Mouse (Mus musculus): ENCODE data around the gene Kank1.
A peak's percentile ranks its signal among the peaks of the same experiment; 100 is the strongest.

The Kank1 gene

DNA sequence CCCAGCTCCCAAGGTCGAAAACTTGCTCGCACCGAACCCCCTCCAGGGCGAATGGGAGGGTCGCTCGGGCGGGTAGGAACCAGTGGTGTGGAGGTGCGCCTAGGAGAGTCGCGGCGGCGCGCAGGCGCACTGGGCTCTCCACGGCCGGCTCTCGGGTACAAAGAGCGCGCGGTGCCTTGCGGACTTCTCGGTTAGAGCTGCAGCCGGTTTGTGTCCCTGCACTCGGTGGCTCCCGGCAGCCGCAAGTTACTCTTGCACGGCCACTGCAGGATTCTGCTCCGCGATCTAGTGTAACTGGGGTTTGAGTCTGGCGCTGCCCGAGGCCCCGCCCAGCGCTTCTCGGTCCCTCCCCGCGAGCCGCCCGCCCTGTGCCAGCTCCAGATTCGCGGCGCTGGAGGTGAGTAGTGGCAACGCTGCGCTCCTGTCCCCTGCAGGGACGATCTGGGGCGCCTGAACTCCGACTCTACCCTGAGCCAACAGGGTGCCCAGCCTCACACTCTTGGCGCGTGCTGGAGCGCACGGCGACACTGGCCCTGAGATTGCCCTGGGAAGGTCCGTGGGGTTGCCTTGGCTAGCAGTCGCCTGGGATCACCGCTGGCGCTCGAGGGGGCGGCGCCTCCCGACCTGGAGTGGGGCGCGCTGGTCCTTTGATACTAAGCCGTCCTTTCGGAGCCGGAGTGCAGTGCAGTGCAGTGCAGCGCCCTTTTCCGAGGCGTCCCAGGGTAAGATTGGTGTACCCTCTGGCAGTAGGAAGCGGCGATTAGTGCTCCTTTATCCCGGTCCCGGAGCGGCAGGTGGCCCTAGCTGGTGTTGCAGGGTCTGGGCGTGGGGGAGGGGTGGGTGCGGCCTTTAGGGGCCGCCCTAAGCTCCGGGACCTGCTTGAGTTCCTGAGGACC, at the start of gene Kank1:
Kank1 (plus strand) TSS at position 380 of the 896 bp plus-strand sequence.
- DNase-seq, result peak; percentile 87

DNA sequence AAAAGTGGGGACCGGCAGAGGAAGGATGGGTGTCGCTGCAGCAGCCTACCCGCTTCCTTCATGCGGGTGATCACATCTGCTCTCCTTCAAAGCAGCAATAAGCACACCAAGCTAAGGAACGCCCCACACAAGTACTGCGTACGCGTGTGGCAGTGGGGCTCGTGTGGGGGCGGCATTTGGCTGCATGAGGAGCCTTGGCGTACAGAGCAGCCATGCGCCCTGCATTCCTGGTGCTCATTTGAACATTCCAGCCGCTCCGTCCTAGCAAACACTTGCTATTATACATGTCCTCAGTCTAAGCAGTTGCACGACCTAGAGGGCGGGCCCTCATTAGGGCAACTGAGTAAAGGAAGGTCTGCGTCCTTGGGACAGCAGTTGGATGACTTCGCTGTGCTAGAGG, 49.1 kb upstream of the Kank1 start:
- DNase-seq, result no peak

DNA sequence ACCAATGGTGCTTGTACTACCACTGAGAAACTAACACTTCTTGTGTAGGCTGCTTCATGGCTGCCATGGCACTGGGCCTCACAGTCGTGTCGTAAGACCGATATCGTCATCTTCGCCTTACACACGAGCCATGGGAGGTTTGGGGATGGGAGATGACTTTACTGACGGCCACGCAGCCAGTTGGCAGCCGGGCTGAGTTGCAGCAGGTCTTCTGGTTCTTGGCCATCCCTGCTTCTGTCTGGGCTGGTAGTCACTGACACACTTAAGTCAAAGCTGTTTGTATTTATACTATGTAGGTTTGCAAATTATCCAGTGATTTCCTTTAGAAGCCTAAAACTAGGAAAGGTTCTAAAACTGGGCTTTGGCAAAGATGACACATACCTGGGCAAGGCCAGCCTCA, 43.0 kb upstream of the Kank1 start:
- no peak for DNase-seq

DNA sequence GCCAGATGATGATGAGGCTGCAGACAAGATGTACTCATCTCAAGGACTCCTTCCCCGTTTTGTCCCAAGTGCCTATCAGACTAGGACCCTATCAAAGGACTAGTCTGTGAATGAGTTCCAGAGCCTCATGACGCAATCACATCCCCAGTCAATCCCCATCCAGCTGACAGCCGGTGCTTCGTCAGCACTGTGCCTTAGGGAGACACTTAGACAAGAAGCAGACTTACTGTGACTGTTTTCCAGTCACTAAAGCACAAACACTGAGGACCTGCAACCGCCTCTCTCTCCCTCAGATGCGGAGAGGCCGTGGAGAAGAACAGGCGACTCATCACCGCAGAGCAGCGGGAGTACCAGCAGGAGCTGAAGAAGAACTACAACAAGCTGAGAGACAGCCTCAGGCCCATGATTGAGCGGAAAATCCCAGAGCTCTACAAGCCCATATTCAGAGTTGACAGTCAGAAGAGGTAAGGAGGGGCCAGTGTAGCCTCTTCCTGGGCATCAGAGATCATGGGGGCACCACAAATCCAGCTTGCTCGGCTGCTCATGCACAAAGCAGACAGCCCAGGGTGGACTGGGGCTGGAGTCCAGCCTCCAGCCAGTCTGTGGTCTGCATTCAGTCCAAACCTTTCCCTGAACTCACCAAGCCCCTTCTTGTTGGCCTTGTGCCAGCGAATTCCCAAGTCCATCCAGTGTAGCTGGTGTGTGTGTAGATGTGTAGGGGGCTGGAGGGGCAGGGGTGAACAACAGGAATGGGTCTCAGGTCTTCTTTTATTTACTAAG, 36.5 kb upstream of the Kank1 start:
- peak; percentile 32 for DNase-seq

DNA sequence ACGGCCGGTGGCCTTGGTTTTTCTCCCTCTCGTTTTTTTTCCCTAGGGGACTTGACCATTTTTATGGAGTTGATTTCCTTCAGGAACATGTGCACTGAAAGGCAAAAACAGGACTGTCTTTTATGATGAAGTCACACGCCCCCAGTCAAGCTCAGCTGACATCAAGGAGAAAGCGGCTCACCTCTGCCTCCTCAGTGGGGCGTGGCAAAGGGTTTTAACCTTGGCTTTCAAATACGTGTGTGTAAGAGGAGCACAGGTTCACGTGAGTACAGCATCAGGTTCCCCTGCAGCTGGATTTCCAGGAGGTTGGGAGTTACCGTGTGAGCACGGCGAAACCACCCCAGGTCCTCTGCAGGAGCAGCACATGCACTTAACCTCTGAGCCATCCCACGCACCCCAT, 33.7 kb upstream of the Kank1 start:
- DNase-seq, result no peak

DNA sequence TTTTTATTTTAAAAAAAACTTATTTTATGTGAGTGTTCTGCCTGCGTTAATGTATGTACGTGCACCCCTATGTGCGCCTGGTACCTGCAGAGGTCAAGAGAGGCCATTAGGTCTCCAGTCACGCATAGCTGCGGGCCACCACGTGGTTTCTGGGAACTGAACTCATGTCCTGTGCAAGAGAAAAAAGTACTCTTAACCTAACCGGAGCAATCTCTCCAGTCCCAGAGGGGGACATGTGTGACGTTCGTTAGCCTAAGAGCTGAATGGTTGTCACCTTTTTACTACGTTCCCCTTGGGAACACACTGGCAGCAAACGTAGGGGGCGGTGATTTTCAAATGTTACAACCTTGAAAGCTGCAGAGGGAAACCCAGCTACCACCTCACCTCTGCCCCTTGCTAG, 29.8 kb upstream of the Kank1 start:
- DNase-seq, result no peak

GRCm38 (mm10) chr19:25207731-25208361, 28.9 kb upstream of the Kank1 start:
- DNase-seq, result peak; percentile 77

- no peak for DNase-seq
Measured at GRCm38 (mm10) chr19:25208596-25209110, 28.1 kb upstream of the Kank1 start.

GRCm38 (mm10) chr19:25220611-25221010, 16.2 kb upstream of the Kank1 start:
- DNase-seq, result no peak

GRCm38 (mm10) chr19:25221964-25222640, 14.7 kb upstream of the Kank1 start:
- no peak for DNase-seq

GRCm38 (mm10) chr19:25230058-25230974, 6.5 kb upstream of the Kank1 start:
- no peak for DNase-seq

- DNase-seq, result peak; percentile 46
Measured at GRCm38 (mm10) chr19:25230975-25231334, 5.8 kb upstream of the Kank1 start.

DNA sequence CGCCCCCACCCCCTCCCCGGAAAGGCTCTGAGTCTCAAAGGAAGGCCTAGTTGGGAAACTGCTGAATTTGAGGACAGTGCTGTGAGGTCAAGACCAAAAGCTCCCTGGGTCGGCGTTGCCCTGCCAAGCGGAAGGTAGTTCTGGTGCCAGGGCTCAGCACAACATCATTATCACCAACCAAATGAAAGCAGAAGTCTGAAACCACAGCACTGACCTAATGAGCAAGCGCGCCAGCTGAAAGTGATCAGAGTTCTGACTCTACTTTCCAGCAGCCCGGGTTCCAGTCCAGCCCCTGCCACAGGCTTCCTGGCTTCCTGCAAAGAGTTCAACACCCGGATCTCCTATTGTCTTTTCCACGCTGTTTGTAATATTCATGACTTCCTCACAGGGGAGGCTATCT, 4.7 kb upstream of the Kank1 start:
- no peak for DNase-seq

GRCm38 (mm10) chr19:25237492-25238040, 791 bp downstream of the Kank1 start:
- peak; percentile 79 for DNase-seq

DNA sequence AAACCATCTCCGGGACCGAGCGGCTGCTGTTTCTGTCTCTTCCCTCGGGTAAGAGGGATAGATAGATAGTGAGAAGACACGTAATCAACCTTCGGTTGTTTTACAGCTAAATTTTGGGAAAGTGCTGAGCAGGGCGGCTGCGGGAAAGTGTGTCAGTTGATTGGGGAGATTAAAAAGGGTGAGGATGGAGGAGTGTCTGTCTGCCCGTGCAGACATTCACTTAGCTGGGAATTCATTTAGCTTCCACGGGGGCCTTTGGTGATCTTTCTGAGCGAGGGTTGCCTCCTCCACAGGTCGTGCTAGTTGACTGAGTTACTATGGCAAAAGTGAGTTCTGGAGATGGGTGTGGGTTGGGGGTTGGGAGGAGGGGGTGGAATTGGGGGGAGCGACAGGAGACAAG, 1.3 kb downstream of the Kank1 start:
- no peak for DNase-seq

DNA sequence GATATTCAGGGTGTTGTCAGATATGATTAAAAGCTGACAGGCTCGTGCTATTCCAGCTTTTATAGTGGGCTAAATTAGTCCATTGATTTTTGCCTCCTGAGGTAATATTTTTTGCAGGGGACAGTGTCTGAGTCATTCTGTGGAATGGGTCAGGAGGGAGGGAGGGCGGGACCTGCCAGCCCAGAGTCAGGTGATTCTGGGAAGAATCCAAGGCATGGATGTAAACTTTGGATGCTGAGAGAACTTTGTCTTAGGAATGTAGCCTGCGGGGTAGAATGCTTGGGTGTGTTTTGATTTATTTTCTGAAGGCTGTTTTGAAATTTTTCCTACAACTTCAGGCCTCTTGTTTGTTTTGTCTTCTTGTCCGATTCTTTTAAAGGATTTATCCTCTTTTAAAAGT, 6.8 kb downstream of the Kank1 start:
- DNase-seq, result no peak

DNA sequence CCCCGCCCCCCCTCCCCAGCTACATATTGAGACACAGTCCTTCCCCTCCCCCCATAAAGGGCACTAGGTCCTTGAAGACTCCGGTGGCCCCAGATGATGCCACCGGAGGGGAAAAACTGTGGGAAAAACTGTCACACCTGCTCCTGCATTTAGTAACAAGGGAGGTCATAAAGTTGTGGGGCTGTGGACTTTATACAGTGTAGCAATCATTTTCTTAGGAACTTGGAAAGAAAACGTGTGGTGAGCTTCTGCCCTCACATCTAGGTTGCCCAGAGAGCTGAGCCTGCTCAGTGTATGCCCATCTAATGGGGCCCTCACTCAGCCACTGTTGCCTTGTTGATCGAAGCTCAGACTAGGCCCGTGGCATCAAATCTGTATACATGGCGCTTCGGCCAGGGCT, 9.3 kb downstream of the Kank1 start:
- DNase-seq, result no peak

GRCm38 (mm10) chr19:25247858-25248552, 11.2 kb downstream of the Kank1 start:
- no peak for DNase-seq

- no peak for DNase-seq
Measured at GRCm38 (mm10) chr19:25249230-25249629, 12.5 kb downstream of the Kank1 start.

- DNase-seq, result no peak
Measured at GRCm38 (mm10) chr19:25251610-25252140, 14.9 kb downstream of the Kank1 start.

Measured in embryo, embryonic 11 days (tissue).